Mouse (Mus musculus): ENCODE data around the gene Ptch2. TPM values are rescaled to one million over a fixed set of nuclear protein-coding genes. Genes with fewer than 3 reads are reported as not detected.

Gene Ptch2
- total and polyA plus RNA-seq, 3 experiments = 0.33 TPM; not detected in 2

GRCm38 (mm10) chr4:117049485-117049884, 46.4 kb upstream of the Ptch2 start:
- peaks cover 2 to 18% of the 10 kb centered on the region in 2 experiments for H3K36me3 ChIP-seq (ENCODE audit: control insufficient read depth in 1 of 2, insufficient read depth in 2 of 2, low read length in 2 of 2)
- no peaks in the 10 kb centered on the region for H3K9me3 ChIP-seq (replicated peaks; ENCODE audit: insufficient read depth, low read length)
- no peak overlapping the region for H3K27ac ChIP-seq (ENCODE audit: control insufficient read depth, low read depth, low read length)

DNA sequence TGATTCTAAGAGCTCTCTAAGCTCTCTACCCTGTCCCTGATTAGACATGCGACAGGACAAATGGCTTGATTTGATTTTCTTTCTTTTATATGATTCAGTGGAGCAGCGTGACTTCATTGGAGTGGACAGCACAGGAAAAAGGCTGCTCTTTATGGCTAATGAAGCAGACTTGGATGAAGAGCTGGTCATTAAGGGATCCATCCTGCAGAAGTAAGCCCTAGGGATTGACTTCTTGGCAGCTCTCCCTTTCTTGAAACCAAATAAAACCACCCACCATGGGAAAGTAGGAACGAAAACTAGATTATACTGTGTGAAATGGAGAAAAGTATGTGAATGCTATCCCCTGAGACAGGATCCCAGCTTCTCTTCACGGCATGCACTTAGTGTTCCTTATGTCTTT, 43.2 kb upstream of the Ptch2 start:
- H3K27ac ChIP-seq (ENCODE audit: control insufficient read depth, low read depth, low read length) = no peak overlapping the region
- H3K9ac ChIP-seq (ENCODE audit: control insufficient read depth, low read depth, low read length, poor library complexity, severe bottlenecking) = no peak overlapping the region
- no peaks in the 10 kb centered on the region for H3K9me3 ChIP-seq (replicated peaks; ENCODE audit: insufficient read depth, low read length)
- no peaks in the 10 kb centered on the region for H3K79me2 ChIP-seq (ENCODE audit: control insufficient read depth, insufficient read depth, low read length, poor library complexity)
- DNase-seq (ENCODE audit: low read depth, low spot score) = no peak
- H3K4me1 ChIP-seq (ENCODE audit: control insufficient read depth in 1 of 2, insufficient read depth in 2 of 2, low read length in 2 of 2) = peaks cover 0 to 2% of the 10 kb centered on the region in 2 experiments; a peak in 1 of 4 replicates
- H3K27me3 ChIP-seq (ENCODE audit: control insufficient read depth in 1 of 2, insufficient read depth in 2 of 2, low read length in 2 of 2) = no peaks in the 10 kb centered on the region
- no peak overlapping the region for H3K4me3 ChIP-seq (ENCODE audit: control insufficient read depth in 1 of 2, insufficient read depth in 1 of 2, low read depth in 2 of 2, low read length in 2 of 2)
- no peak for TF ChIP-seq CTCF (IDR thresholded peaks at IDR 0.05 in 2 of 3, conservative IDR thresholded peaks at IDR 0.05 in 1 of 3; ENCODE audit: control insufficient read depth in 1 of 3, insufficient read depth in 1 of 3, low read depth in 2 of 3, low read length in 3 of 3, poor library complexity in 1 of 3, severe bottlenecking in 1 of 3)
- no peak for TF ChIP-seq ZMIZ1 (IDR thresholded peaks at IDR 0.05; ENCODE audit: low read depth, low read length)
- no peak for TF ChIP-seq POLR2AphosphoS2 (IDR thresholded peaks at IDR 0.05; ENCODE audit: low read length)
- TF ChIP-seq NRF1 (IDR thresholded peaks at IDR 0.05; ENCODE audit: insufficient read depth, low read depth, low read length, poor library complexity, severe bottlenecking) = no peak
- no peak for TF ChIP-seq CHD1 (IDR thresholded peaks at IDR 0.05; ENCODE audit: low read depth, low read length)
- peaks cover 5 to 18% of the 10 kb centered on the region in 2 experiments for H3K36me3 ChIP-seq (ENCODE audit: control insufficient read depth in 1 of 2, insufficient read depth in 2 of 2, low read length in 2 of 2)

More at GRCm38 (mm10) chr4:117049485-117049884, 46.4 kb upstream of the Ptch2 start:
- no peaks in the 10 kb centered on the region for H3K27me3 ChIP-seq (ENCODE audit: control insufficient read depth in 1 of 2, insufficient read depth in 2 of 2, low read length in 2 of 2)
- DNase-seq (ENCODE audit: low read depth, low spot score) = no peak
- H3K79me2 ChIP-seq (ENCODE audit: control insufficient read depth, insufficient read depth, low read length, poor library complexity) = no peaks in the 10 kb centered on the region
- no peaks in the 10 kb centered on the region for H3K4me1 ChIP-seq (ENCODE audit: control insufficient read depth in 1 of 2, insufficient read depth in 2 of 2, low read length in 2 of 2)
- H3K9ac ChIP-seq (ENCODE audit: control insufficient read depth, low read depth, low read length, poor library complexity, severe bottlenecking) = no peak overlapping the region
- no peak for TF ChIP-seq SIN3A (IDR thresholded peaks at IDR 0.05; ENCODE audit: low read length)
- TF ChIP-seq MYB (IDR thresholded peaks at IDR 0.05; ENCODE audit: low read depth, low read length) = no peak
- no peak for TF ChIP-seq ZKSCAN1 (IDR thresholded peaks at IDR 0.05; ENCODE audit: low read depth, low read length)
- no peak for TF ChIP-seq NRF1 (IDR thresholded peaks at IDR 0.05; ENCODE audit: insufficient read depth, low read depth, low read length, poor library complexity, severe bottlenecking)
- no peak for TF ChIP-seq HCFC1 (IDR thresholded peaks at IDR 0.05; ENCODE audit: low read depth, low read length)
- no peak for TF ChIP-seq UBTF (IDR thresholded peaks at IDR 0.05; ENCODE audit: borderline replicate concordance, insufficient read depth, low read depth, low read length)
- TF ChIP-seq CTCF (IDR thresholded peaks at IDR 0.05 in 2 of 3, conservative IDR thresholded peaks at IDR 0.05 in 1 of 3; ENCODE audit: control insufficient read depth in 1 of 3, insufficient read depth in 1 of 3, low read depth in 2 of 3, low read length in 3 of 3, poor library complexity in 1 of 3, severe bottlenecking in 1 of 3) = no peak
- TF ChIP-seq ETS1 (IDR thresholded peaks at IDR 0.05; ENCODE audit: low read depth, low read length) = no peak
- no peak for TF ChIP-seq USF1 (IDR thresholded peaks at IDR 0.05; ENCODE audit: low read depth, low read length)
- TF ChIP-seq MAX (IDR thresholded peaks at IDR 0.05; ENCODE audit: low read length) = no peak
- no peak for TF ChIP-seq TCF12 (IDR thresholded peaks at IDR 0.05; ENCODE audit: low read depth, low read length)
- no peak for TF ChIP-seq E2F4 (IDR thresholded peaks at IDR 0.05; ENCODE audit: borderline replicate concordance, low read depth, low read length)
- no peak for TF ChIP-seq POLR2AphosphoS5 (IDR thresholded peaks at IDR 0.05; ENCODE audit: borderline replicate concordance, low read depth, low read length)
- no peak for TF ChIP-seq MAZ (IDR thresholded peaks at IDR 0.05; ENCODE audit: low read depth, low read length)
- TF ChIP-seq GATA1 (IDR thresholded peaks at IDR 0.05; ENCODE audit: low read depth, low read length) = no peak
- no peak for TF ChIP-seq MYC (IDR thresholded peaks at IDR 0.05; ENCODE audit: low read depth, low read length)
- TF ChIP-seq TAL1 (IDR thresholded peaks at IDR 0.05; ENCODE audit: low read length) = no peak
- TF ChIP-seq RCOR1 (IDR thresholded peaks at IDR 0.05; ENCODE audit: low read depth, low read length) = no peak
- no peak for TF ChIP-seq POLR2A (IDR thresholded peaks at IDR 0.05; ENCODE audit: control insufficient read depth in 1 of 2, insufficient read depth in 1 of 2, low read depth in 1 of 2, low read length in 2 of 2, poor library complexity in 1 of 2)
- TF ChIP-seq RAD21 (IDR thresholded peaks at IDR 0.05; ENCODE audit: low read depth, low read length) = no peak
- H3K4me3 ChIP-seq (ENCODE audit: control insufficient read depth in 1 of 2, insufficient read depth in 1 of 2, low read depth in 2 of 2, low read length in 2 of 2) = no peak overlapping the region

All from MEL (cell line).